Mouse (Mus musculus) CH12.LX (cell line): Measurements from ENCODE around the gene Dbx1. TPM values are rescaled to one million over a fixed set of nuclear protein-coding genes. Genes with fewer than 3 reads are reported as not detected.

Experiments used
- DNase-seq: peaks from one replicate; pipeline ENCODE4 v3.0.0-alpha.2; 2013; ENCODE audit errors: extremely low read depth
- H3K27ac ChIP-seq: 2 replicates; pipeline ENCODE4 v1.5.1; 2012; ENCODE audit warnings: low read depth, mild to moderate bottlenecking, control low read depth, moderate library complexity; ENCODE audit not compliant: insufficient read depth
- H3K27me3 ChIP-seq: replicated peaks from 2 replicates; pipeline ENCODE3; 2012; ENCODE audit warnings: inconsistent platforms
- H3K36me3 ChIP-seq, 2 experiments: replicated peaks in 1 of 2; 2 replicates each; pipeline versions ENCODE3 to v1.6.1; 2012; ENCODE audit warnings: inconsistent platforms in 1 of 2, low read length in 1 of 2, mild to moderate bottlenecking in 1 of 2, mixed read lengths in 1 of 2, moderate library complexity in 1 of 2; ENCODE audit not compliant: control insufficient read depth in 1 of 2, insufficient read depth in 1 of 2
- H3K4me1 ChIP-seq, 2 experiments: 2 replicates each; pipeline ENCODE4 v1.6.1; 2012; ENCODE audit warnings: inconsistent platforms in 1 of 2, moderate library complexity in 1 of 2; ENCODE audit not compliant: insufficient read depth in 2 of 2, control insufficient read depth in 1 of 2
- H3K4me2 ChIP-seq: 2 replicates; pipeline ENCODE4 v1.6.1; 2012; ENCODE audit warnings: low read depth, mild to moderate bottlenecking, control low read depth; ENCODE audit not compliant: poor library complexity, insufficient read depth, severe bottlenecking
- H3K4me3 ChIP-seq, 3 experiments: fragments of 150-350 bp in 1 of 3; sonication (generic) in 1 of 3; replicated peaks in 1 of 3; 2 replicates each; pipeline versions ENCODE3 to v1.5.1; 2011 to 2012; ENCODE audit warnings: low read depth in 2 of 3, low read length in 2 of 3, mild to moderate bottlenecking in 2 of 3, moderate library complexity in 2 of 3, control low read depth in 1 of 3, improper control_type of control experiment in 1 of 3, inconsistent platforms in 1 of 3, mixed read lengths in 1 of 3; ENCODE audit not compliant: poor library complexity in 1 of 3
- H3K79me2 ChIP-seq: replicated peaks from 2 replicates; pipeline ENCODE4 v1.6.1; 2012; ENCODE audit warnings: mild to moderate bottlenecking, moderate library complexity; ENCODE audit not compliant: control insufficient read depth, poor library complexity, insufficient read depth, severe bottlenecking; ENCODE audit errors: extremely low read depth
- H3K9ac ChIP-seq: 2 replicates; pipeline ENCODE4 v1.6.1; 2012; ENCODE audit warnings: low read depth, mild to moderate bottlenecking, control low read depth, moderate library complexity; ENCODE audit not compliant: insufficient read depth
- H3K9me3 ChIP-seq: replicated peaks from 2 replicates; pipeline ENCODE3; 2012; ENCODE audit warnings: low read length, inconsistent platforms, mixed read lengths
- BHLHE40 ChIP-seq: IDR thresholded peaks from 2 replicates; pipeline ENCODE4 v1.6.1; 2011; ENCODE audit warnings: mild to moderate bottlenecking, low read depth, low read length, improper control_type of control experiment
- CHD1 ChIP-seq: IDR thresholded peaks from 2 replicates; pipeline ENCODE4 v1.6.1; 2012; ENCODE audit warnings: low read depth, low read length, improper control_type of control experiment, inconsistent platforms
- CHD2 ChIP-seq: IDR thresholded peaks from 2 replicates; pipeline ENCODE4 v1.6.1; 2011; ENCODE audit warnings: low read length, improper control_type of control experiment
- ELF1 ChIP-seq: IDR thresholded peaks from 2 replicates; pipeline ENCODE4 v1.6.1; 2014; ENCODE audit warnings: low read depth, mild to moderate bottlenecking, inconsistent platforms, low read length, improper control_type of control experiment
- EP300 ChIP-seq: IDR thresholded peaks from 2 replicates; pipeline ENCODE4 v1.6.1; 2011; ENCODE audit warnings: low read length, improper control_type of control experiment
- GABPA ChIP-seq: IDR thresholded peaks from 2 replicates; pipeline ENCODE4 v1.6.1; 2012; ENCODE audit warnings: low read depth, low read length, improper control_type of control experiment, inconsistent platforms; ENCODE audit not compliant: insufficient replicate concordance
- HCFC1 ChIP-seq: IDR thresholded peaks from 2 replicates; pipeline ENCODE4 v1.6.1; 2012; ENCODE audit warnings: low read depth, mild to moderate bottlenecking, inconsistent platforms, low read length, improper control_type of control experiment
- IRF4 ChIP-seq: IDR thresholded peaks from 2 replicates; pipeline ENCODE4 v1.6.1; 2014; ENCODE audit warnings: low read depth, mild to moderate bottlenecking, inconsistent platforms, low read length, improper control_type of control experiment
- JUN ChIP-seq: IDR thresholded peaks from 2 replicates; pipeline ENCODE4 v1.6.1; 2011; ENCODE audit warnings: low read depth, mild to moderate bottlenecking, low read length, improper control_type of control experiment, moderate library complexity; ENCODE audit not compliant: insufficient read depth
- KAT2A ChIP-seq: IDR thresholded peaks from 2 replicates; pipeline ENCODE4 v1.6.1; 2012; ENCODE audit warnings: low read length, improper control_type of control experiment, inconsistent platforms; ENCODE audit not compliant: insufficient replicate concordance
- MAFK ChIP-seq: IDR thresholded peaks from 2 replicates; pipeline ENCODE4 v1.6.1; 2011; ENCODE audit warnings: low read length, improper control_type of control experiment; ENCODE audit not compliant: insufficient replicate concordance
- MAZ ChIP-seq: IDR thresholded peaks from 2 replicates; pipeline ENCODE4 v1.6.1; 2012; ENCODE audit warnings: low read depth, mild to moderate bottlenecking, inconsistent platforms, low read length, improper control_type of control experiment, moderate library complexity
- MEF2A ChIP-seq: IDR thresholded peaks from 2 replicates; pipeline ENCODE4 v1.6.1; 2014; ENCODE audit warnings: low read depth, mild to moderate bottlenecking, inconsistent platforms, low read length, improper control_type of control experiment, borderline replicate concordance
- MXI1 ChIP-seq: IDR thresholded peaks from 2 replicates; pipeline ENCODE4 v1.6.1; 2011; ENCODE audit warnings: mild to moderate bottlenecking, low read depth, low read length, improper control_type of control experiment
- MYC ChIP-seq: IDR thresholded peaks from 2 replicates; pipeline ENCODE4 v1.6.1; 2011; ENCODE audit warnings: low read depth, mild to moderate bottlenecking, improper control_type of control experiment, low read length
- NELFE ChIP-seq: IDR thresholded peaks from 2 replicates; pipeline ENCODE4 v1.6.1; 2011; ENCODE audit warnings: low read depth, low read length, improper control_type of control experiment
- NRF1 ChIP-seq: IDR thresholded peaks from 2 replicates; pipeline ENCODE4 v1.6.1; 2014; ENCODE audit warnings: low read depth, mild to moderate bottlenecking, inconsistent platforms, low read length, improper control_type of control experiment, moderate library complexity
- PAX5 ChIP-seq: IDR thresholded peaks from 2 replicates; pipeline ENCODE4 v1.6.1; 2012; ENCODE audit warnings: low read length, inconsistent platforms, mixed read lengths
- POLR2A ChIP-seq: IDR thresholded peaks from 2 replicates; pipeline ENCODE4 v1.6.1; 2011; ENCODE audit warnings: low read depth, mild to moderate bottlenecking, improper control_type of control experiment, low read length
- SIN3A ChIP-seq: IDR thresholded peaks from 2 replicates; pipeline ENCODE4 v1.6.1; 2012; ENCODE audit warnings: low read length, improper control_type of control experiment, inconsistent platforms
- TBP ChIP-seq: conservative IDR thresholded peaks from 2 replicates; pipeline ENCODE4 v1.6.1; 2011; ENCODE audit warnings: low read depth, low read length, improper control_type of control experiment
- USF1 ChIP-seq: IDR thresholded peaks from 2 replicates; pipeline ENCODE4 v1.6.1; 2014; ENCODE audit warnings: low read depth, mild to moderate bottlenecking, inconsistent platforms, low read length, improper control_type of control experiment
- USF2 ChIP-seq: conservative IDR thresholded peaks from 2 replicates; pipeline ENCODE4 v1.6.1; 2011; ENCODE audit warnings: low read depth, low read length, improper control_type of control experiment
- ZC3H11A ChIP-seq: IDR thresholded peaks from 2 replicates; pipeline ENCODE4 v1.6.1; 2012; ENCODE audit warnings: low read depth, mild to moderate bottlenecking, inconsistent platforms, low read length, improper control_type of control experiment
- ZKSCAN1 ChIP-seq: IDR thresholded peaks from 2 replicates; pipeline ENCODE4 v1.6.1; 2012; ENCODE audit warnings: low read depth, inconsistent platforms, low read length, improper control_type of control experiment, borderline replicate concordance
- dilution Hi-C: fragments of 300-500 bp; cut with MboI; formaldehyde crosslinking; loops from 2 replicates; pipeline ENCODE4 v1.14.3; 2020; ENCODE audit warnings: low sequenced_read_pairs; ENCODE audit not compliant: extremely low pct_unique_long_range_greater_than_20kb, extremely low pct_ligation_motif_present
- in situ Hi-C: fragments of 300-500 bp; cut with MboI; formaldehyde crosslinking; loops from 3 replicates; pipeline ENCODE4 v1.14.3; 2019; ENCODE audit warnings: low sequenced_read_pairs, low pct_ligation_motif_present, low pct_unique_long_range_greater_than_20kb, mixed read lengths
- polyA plus RNA-seq: library from polyadenylated mRNA; unstranded; fragments of >175 nt; gene quantifications from 2 replicates; pipeline ENCODE4 v1.2.1, GENCODE M21; 2012; ENCODE audit warnings: low read depth; ENCODE audit not compliant: insufficient read length
- total RNA-seq, 2 experiments: library from RNA; depleted of rRNA; stranded (reverse); fragments of 300-350 nt in 1 of 2; fragments of >200 nt in 1 of 2; gene quantifications; 2 replicates each; pipeline ENCODE4 v1.2.3; 2012 to 2014

The Dbx1 gene
- not detected in 2 replicates for total RNA-seq (2012; rRNA removed)
- total RNA-seq (2014; rRNA removed), result 0.14 and 0.43 TPM in 2 replicates
- 0.11 TPM in 1 of 2 replicates, not detected in the other for polyA plus RNA-seq

GRCm38 (mm10) chr7:49636491-49637115, at the start of gene Dbx1:
Gene Dbx1, minus strand, starts transcription at chr7:49636849.
- dilution Hi-C loops (no loop called here), in situ Hi-C loops (no loop called here)
- Histone ChIP-seq H3K4me2 (no peak within 1 kb of the TSS), H3K9ac (no peak within 1 kb of the TSS), H3K4me3 (no peak within 1 kb of the TSS), H3K27me3 (no peaks in the 10 kb centered on the region), H3K79me2 (no peaks in the 10 kb centered on the region), H3K4me1 (peaks cover 4 to 19% of the 10 kb centered on the region in 2 experiments), H3K9me3 (peaks cover 22% of the 10 kb centered on the region), H3K27ac (no peak within 1 kb of the TSS), H3K36me3 (no peaks in the 10 kb centered on the region)
- DNase-seq, result no peak
- no peak for TF ChIP-seq MAZ
- no peak for TF ChIP-seq IRF4
- no peak for TF ChIP-seq MYC
- TF ChIP-seq USF1, result no peak
- no peak for TF ChIP-seq EP300
- no peak for TF ChIP-seq BHLHE40
- TF ChIP-seq PAX5, result no peak
- TF ChIP-seq TBP, result no peak
- no peak for TF ChIP-seq KAT2A
- no peak for TF ChIP-seq JUN
- TF ChIP-seq POLR2A, result no peak
- no peak for TF ChIP-seq HCFC1
- no peak for TF ChIP-seq CHD1
- no peak for TF ChIP-seq CHD2
- TF ChIP-seq, all 38 proteins: peak for 0

- dilution Hi-C loops, result no loop called here
- Histone ChIP-seq H3K9me3 (no peaks in the 10 kb centered on the region), H3K36me3 (no peaks in the 10 kb centered on the region), H3K4me3 (no peak overlapping the region), H3K9ac (no peak overlapping the region), H3K79me2 (no peaks in the 10 kb centered on the region), H3K4me2 (no peak overlapping the region), H3K27me3 (no peaks in the 10 kb centered on the region), H3K27ac (no peak overlapping the region), H3K4me1 (no peaks in the 10 kb centered on the region)
- in situ Hi-C loops, result no loop called here
- no peak for DNase-seq
- TF ChIP-seq BHLHE40, result no peak
- no peak for TF ChIP-seq MEF2A
- TF ChIP-seq JUN, result no peak
- TF ChIP-seq EP300, result no peak
- no peak for TF ChIP-seq ZC3H11A
- no peak for TF ChIP-seq TBP
- TF ChIP-seq MAZ, result no peak
- TF ChIP-seq USF2, result no peak
- TF ChIP-seq NRF1, result no peak
- no peak for TF ChIP-seq MXI1
- TF ChIP-seq ZKSCAN1, result no peak
- no peak for TF ChIP-seq NELFE
- TF ChIP-seq CHD1, result no peak
- no peak for TF ChIP-seq IRF4
- TF ChIP-seq CHD2, result no peak
- no peak for TF ChIP-seq MAFK
- TF ChIP-seq ELF1, result no peak
- TF ChIP-seq SIN3A, result no peak
- no peak for TF ChIP-seq GABPA
These were observed 42.3 kb upstream of the Dbx1 start for GRCm38 (mm10) chr7:49678826-49679377.
